Mouse (Mus musculus) brain, embryonic 14.5 days (tissue): ENCODE data around the gene Psmb3.

ENCODE experiments used
- CTCF ChIP-seq: fragments of 200-500 bp; IDR thresholded peaks from 2 replicates; pipeline ENCODE4 v1.5.1; 2012; ENCODE audit warnings: inconsistent platforms, mild to moderate bottlenecking, moderate library complexity, borderline replicate concordance; ENCODE audit not compliant: insufficient read depth, insufficient read length; ENCODE audit errors: extremely low read depth
- POLR2A ChIP-seq: fragments of 200-500 bp; IDR thresholded peaks from 2 replicates; pipeline ENCODE4 v1.6.1; 2012; ENCODE audit warnings: mild to moderate bottlenecking, inconsistent platforms, borderline replicate concordance; ENCODE audit not compliant: poor library complexity, insufficient read depth, insufficient read length, severe bottlenecking; ENCODE audit errors: extremely low read depth

DNA sequence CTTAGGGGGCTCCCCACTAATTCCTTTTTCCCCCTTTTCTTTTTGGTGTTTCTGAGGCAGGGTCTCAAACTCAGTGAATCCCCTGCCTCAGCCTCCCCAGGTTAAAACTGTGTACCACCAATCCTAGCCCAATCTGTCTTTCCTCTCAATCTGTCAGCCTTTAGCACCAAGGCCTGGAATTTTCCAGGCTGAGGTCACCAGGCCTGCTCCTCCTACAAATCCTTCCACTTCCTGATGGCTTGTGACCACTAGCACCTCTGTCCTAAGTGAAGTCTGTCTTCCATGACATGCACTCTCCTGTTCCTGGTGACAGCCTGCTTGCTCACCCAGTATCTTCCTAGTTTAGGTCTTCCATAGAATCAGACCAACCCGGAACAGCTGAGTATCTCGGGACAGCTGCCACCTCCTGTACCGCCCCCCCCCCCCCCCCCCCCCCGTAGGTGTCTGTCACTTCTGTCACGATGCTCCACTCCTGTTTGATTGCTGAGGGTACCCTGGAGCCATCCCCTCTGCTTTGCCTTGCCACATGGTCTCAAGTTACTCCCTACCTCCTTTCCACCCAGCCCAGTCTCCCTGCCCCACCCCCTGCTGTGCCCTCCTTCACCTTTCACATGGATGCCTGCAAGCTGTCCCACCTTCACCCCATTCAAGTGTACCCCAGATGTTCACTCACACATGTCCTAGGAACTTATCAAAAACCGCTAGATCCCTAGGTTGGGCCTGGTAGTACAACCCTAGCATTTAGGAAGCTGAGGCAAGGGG lies 45.8 kb upstream of the Psmb3 start:
- no peak for TF ChIP-seq CTCF
- TF ChIP-seq POLR2A = no peak
